Mouse (Mus musculus): ENCODE results near the gene Adamts18. TPM values are rescaled to one million over a fixed set of nuclear protein-coding genes. Genes with fewer than 3 reads are reported as not detected.

The Adamts18 gene
- polyA plus RNA-seq, 1 experiment from 2014 or later, result 4.1 TPM

GRCm38 (mm10) chr8:113791061-113791460, 57.5 kb downstream of the Adamts18 start:
- no peaks in the 10 kb centered on the region for H3K4me1 ChIP-seq

GRCm38 (mm10) chr8:113783711-113784110, 64.8 kb downstream of the Adamts18 start:
- Histone ChIP-seq H3K27ac (no peak overlapping the region), H3K9ac (no peak overlapping the region)
- WGBS, result no CpG with 5 or more reads among the region's 3 CpGs

More at GRCm38 (mm10) chr8:113791061-113791460, 57.5 kb downstream of the Adamts18 start:
- no peak for ATAC-seq (ENCODE audit: low FRiP score, low read depth)
- H3K9ac ChIP-seq, result no peak overlapping the region
- H3K9me3 ChIP-seq, result no peaks in the 10 kb centered on the region
- H3K4me2 ChIP-seq (replicated peaks), result no peak overlapping the region
- no peaks in the 10 kb centered on the region for H3K27me3 ChIP-seq
- no CpG with 5 or more reads among the region's 3 CpGs for WGBS
- H3K36me3 ChIP-seq, result no peaks in the 10 kb centered on the region
- no peak overlapping the region for H3K4me3 ChIP-seq
- no peak overlapping the region for H3K27ac ChIP-seq

GRCm38 (mm10) chr8:113781554-113781953, 67.0 kb downstream of the Adamts18 start:
- WGBS, result 43% methylated on average over 2 of the region's 2 CpGs
- ATAC-seq (ENCODE audit: low FRiP score, low read depth), result no peak
- H3K4me1 ChIP-seq, result no peaks in the 10 kb centered on the region
- H3K9me3 ChIP-seq, result no peaks in the 10 kb centered on the region
- H3K4me2 ChIP-seq (replicated peaks), result no peak overlapping the region
- no peaks in the 10 kb centered on the region for H3K36me3 ChIP-seq
- H3K27me3 ChIP-seq, result no peaks in the 10 kb centered on the region
- no peak overlapping the region for H3K4me3 ChIP-seq
- no peak overlapping the region for H3K27ac ChIP-seq
- H3K9ac ChIP-seq, result no peak overlapping the region

More at GRCm38 (mm10) chr8:113783711-113784110, 64.8 kb downstream of the Adamts18 start:
- Histone ChIP-seq H3K4me1 (no peaks in the 10 kb centered on the region), H3K36me3 (no peaks in the 10 kb centered on the region), H3K4me3 (no peak overlapping the region), H3K9me3 (no peaks in the 10 kb centered on the region), H3K27me3 (no peaks in the 10 kb centered on the region), H3K4me2 (replicated peaks) (no peak overlapping the region)
- no peak for ATAC-seq (ENCODE audit: low FRiP score, low read depth)

GRCm38 (mm10) chr8:113775361-113775760, 73.2 kb downstream of the Adamts18 start:
- 81% methylated on average over 6 of the region's 6 CpGs for WGBS
- no peaks in the 10 kb centered on the region for H3K36me3 ChIP-seq
- H3K9me3 ChIP-seq, result no peaks in the 10 kb centered on the region
- H3K4me3 ChIP-seq, result no peak overlapping the region
- H3K27ac ChIP-seq, result no peak overlapping the region
- no peak overlapping the region for H3K4me2 ChIP-seq (replicated peaks)
- no peak overlapping the region for H3K9ac ChIP-seq
- ATAC-seq (ENCODE audit: low FRiP score, low read depth), result no peak
- no peaks in the 10 kb centered on the region for H3K4me1 ChIP-seq
- no peaks in the 10 kb centered on the region for H3K27me3 ChIP-seq

- no peaks in the 10 kb centered on the region for H3K36me3 ChIP-seq
- H3K27ac ChIP-seq, result no peak overlapping the region
- H3K4me3 ChIP-seq, result no peak overlapping the region
- no peaks in the 10 kb centered on the region for H3K4me1 ChIP-seq
- peaks cover 4% of the 10 kb centered on the region for H3K27me3 ChIP-seq
- 68% methylated on average over 8 of the region's 8 CpGs for WGBS
- no peak for ATAC-seq (ENCODE audit: low FRiP score, low read depth)
- H3K4me2 ChIP-seq (replicated peaks), result no peak overlapping the region
- no peak overlapping the region for H3K9ac ChIP-seq
- no peaks in the 10 kb centered on the region for H3K9me3 ChIP-seq
Measured at GRCm38 (mm10) chr8:113768861-113769410, 79.6 kb downstream of the Adamts18 start.

GRCm38 (mm10) chr8:113765121-113765520, 83.4 kb downstream of the Adamts18 start:
- no peaks in the 10 kb centered on the region for H3K36me3 ChIP-seq
- no peak for ATAC-seq (ENCODE audit: low FRiP score, low read depth)
- peaks cover 3% of the 10 kb centered on the region; the same call in 1 of the 2 replicates for H3K4me1 ChIP-seq
- 65% methylated on average over 4 of the region's 4 CpGs for WGBS
- H3K4me3 ChIP-seq, result no peak overlapping the region
- no peak overlapping the region for H3K4me2 ChIP-seq (replicated peaks)
- no peak overlapping the region for H3K9ac ChIP-seq
- peaks cover 23% of the 10 kb centered on the region for H3K27me3 ChIP-seq
- no peaks in the 10 kb centered on the region for H3K9me3 ChIP-seq
- no peak overlapping the region for H3K27ac ChIP-seq

GRCm38 (mm10) chr8:113763592-113764355, 84.8 kb downstream of the Adamts18 start:
- WGBS, result 44% methylated on average over 10 of the region's 10 CpGs
- no peaks in the 10 kb centered on the region for H3K9me3 ChIP-seq
- no peak overlapping the region for H3K4me3 ChIP-seq
- H3K27ac ChIP-seq, result no peak overlapping the region
- H3K9ac ChIP-seq, result no peak overlapping the region
- no peaks in the 10 kb centered on the region for H3K36me3 ChIP-seq
- ATAC-seq (ENCODE audit: low FRiP score, low read depth), result no peak
- H3K4me2 ChIP-seq (replicated peaks), result no peak overlapping the region
- H3K4me1 ChIP-seq, result peaks cover 3% of the 10 kb centered on the region; the same call in 1 of the 2 replicates
- peaks cover 23% of the 10 kb centered on the region for H3K27me3 ChIP-seq

- H3K9ac ChIP-seq, result no peak overlapping the region
- no peak overlapping the region for H3K27ac ChIP-seq
- H3K4me3 ChIP-seq, result no peak overlapping the region
- ATAC-seq (ENCODE audit: low FRiP score, low read depth), result no peak
- no peaks in the 10 kb centered on the region for H3K36me3 ChIP-seq
- H3K9me3 ChIP-seq, result no peaks in the 10 kb centered on the region
- H3K4me2 ChIP-seq (replicated peaks), result no peak overlapping the region
- 40% methylated on average over 6 of the region's 6 CpGs for WGBS
- H3K4me1 ChIP-seq, result peaks cover 3% of the 10 kb centered on the region; the same call in 1 of the 2 replicates
- peaks cover 23% of the 10 kb centered on the region for H3K27me3 ChIP-seq
Measured at GRCm38 (mm10) chr8:113762101-113762500, 86.4 kb downstream of the Adamts18 start.

GRCm38 (mm10) chr8:113755866-113756265, 92.7 kb downstream of the Adamts18 start:
- WGBS, result 38% methylated on average over 5 of the region's 5 CpGs
- no peaks in the 10 kb centered on the region for H3K36me3 ChIP-seq
- no peaks in the 10 kb centered on the region for H3K4me1 ChIP-seq
- no peak overlapping the region for H3K27ac ChIP-seq
- ATAC-seq (ENCODE audit: low FRiP score, low read depth), result no peak
- no peak overlapping the region for H3K9ac ChIP-seq
- H3K9me3 ChIP-seq, result no peaks in the 10 kb centered on the region
- H3K4me3 ChIP-seq, result no peak overlapping the region
- no peak overlapping the region for H3K4me2 ChIP-seq (replicated peaks)
- peaks cover 22% of the 10 kb centered on the region for H3K27me3 ChIP-seq

- H3K9ac ChIP-seq, result no peak overlapping the region
- no peak for ATAC-seq (ENCODE audit: low FRiP score, low read depth)
- no peaks in the 10 kb centered on the region for H3K9me3 ChIP-seq
- H3K4me2 ChIP-seq (replicated peaks), result no peak overlapping the region
- H3K36me3 ChIP-seq, result no peaks in the 10 kb centered on the region
- 80% methylated on average over 2 of the region's 2 CpGs for WGBS
- H3K4me1 ChIP-seq, result no peaks in the 10 kb centered on the region
- H3K27ac ChIP-seq, result no peak overlapping the region
- peaks cover 32% of the 10 kb centered on the region for H3K27me3 ChIP-seq
- no peak overlapping the region for H3K4me3 ChIP-seq
Measured at GRCm38 (mm10) chr8:113753153-113753552, 95.4 kb downstream of the Adamts18 start.

GRCm38 (mm10) chr8:113752349-113752748, 96.2 kb downstream of the Adamts18 start:
- Histone ChIP-seq H3K27me3 (peaks cover 38% of the 10 kb centered on the region), H3K4me2 (replicated peaks) (no peak overlapping the region), H3K27ac (no peak overlapping the region), H3K9ac (no peak overlapping the region), H3K4me1 (no peaks in the 10 kb centered on the region), H3K36me3 (no peaks in the 10 kb centered on the region), H3K9me3 (no peaks in the 10 kb centered on the region), H3K4me3 (no peak overlapping the region)
- no peak for ATAC-seq (ENCODE audit: low FRiP score, low read depth)
- WGBS, result 80% methylated on average over 3 of the region's 3 CpGs

GRCm38 (mm10) chr8:113735496-113736060, 113.0 kb downstream of the Adamts18 start:
- ATAC-seq (ENCODE audit: low FRiP score, low read depth), result no peak
- 84% methylated on average over 9 of the region's 9 CpGs for WGBS

More at GRCm38 (mm10) chr8:113735496-113736060, 113.0 kb downstream of the Adamts18 start:
- Histone ChIP-seq H3K4me2 (replicated peaks) (no peak overlapping the region), H3K9ac (no peak overlapping the region), H3K4me3 (no peak overlapping the region), H3K36me3 (no peaks in the 10 kb centered on the region), H3K9me3 (no peaks in the 10 kb centered on the region), H3K27me3 (peaks cover 77% of the 10 kb centered on the region), H3K4me1 (no peaks in the 10 kb centered on the region), H3K27ac (no peak overlapping the region)

All from limb, embryonic 13.5 days (tissue).